Mouse (Mus musculus): ENCODE results near the gene Il27ra. TPM values are rescaled to one million over a fixed set of nuclear protein-coding genes. Genes with fewer than 3 reads are reported as not detected.

Gene Il27ra
- polyA plus RNA-seq (2014; fragmentation: Illumina TruSeq; extraction: RNeasy Lipid Tissue Mini Kit (QIAGEN cat#74804); ENCODE audit: low read depth, low replicate concordance): not detected

GRCm38 (mm10) chr8:84042066-84042947 is at the start of gene Il27ra:
Il27ra (minus strand) TSS chr8:84042589.

GRCm38 (mm10) chr8:84066291-84066930 is 24.0 kb upstream of the Il27ra start, which contains the start of gene Rfx1:
Rfx1 (plus strand) TSS chr8:84066834.

GRCm38 (mm10) chr8:84065037-84065436 is 22.6 kb upstream of the Il27ra start, which contains the start of gene Gm10643:
Gm10643 (minus strand) TSS chr8:84065137.

DNA sequence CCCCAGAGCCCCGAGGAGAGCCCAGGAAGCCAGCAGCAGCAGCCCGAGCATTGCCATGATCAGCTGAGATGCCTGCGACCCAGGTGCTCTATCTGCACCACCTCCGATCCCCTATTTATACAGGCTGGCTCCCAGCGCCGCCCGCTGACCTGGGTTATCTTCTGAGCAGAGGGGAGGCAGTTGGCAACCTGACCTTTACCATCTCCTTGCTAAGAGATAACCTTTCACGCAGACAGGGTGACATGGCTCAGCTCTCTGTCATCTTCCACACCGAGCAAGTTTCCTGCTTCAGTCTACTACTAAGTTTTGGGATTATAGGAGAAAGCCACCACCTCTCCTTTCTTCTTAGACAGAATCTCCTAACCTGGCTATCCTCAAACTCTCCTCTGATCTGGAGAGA is 2.5 kb upstream of the Il27ra start, which contains the start of gene Rln3:
Gene Rln3, minus strand, starts transcription at position 101 of the 400 bp plus-strand sequence.

DNA sequence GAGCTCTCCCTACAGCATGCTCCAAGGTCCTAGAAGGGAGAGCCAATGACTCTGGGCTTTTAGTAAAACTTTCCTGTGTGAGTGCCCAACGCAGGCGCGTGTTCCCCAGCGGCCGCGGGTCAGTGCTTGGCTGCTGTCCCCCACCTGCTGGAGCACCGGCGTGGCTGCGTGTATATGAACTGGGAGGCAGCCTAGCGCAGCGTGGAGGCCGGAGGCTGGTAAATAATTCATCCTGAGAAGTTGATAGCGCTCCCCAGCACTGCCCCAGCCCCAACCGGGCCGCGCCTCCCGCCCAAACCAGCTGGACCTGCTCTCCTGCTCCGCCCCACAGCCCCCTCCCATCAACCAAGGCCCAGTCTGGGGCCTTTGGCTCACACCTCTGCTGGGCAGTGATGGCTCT is 21.3 kb downstream of the Il27ra start, which contains the start of gene Palm3:
Gene Palm3, plus strand, starts transcription at position 376 of the 400 bp plus-strand sequence.

GRCm38 (mm10) chr8:84011705-84012498 is 30.5 kb downstream of the Il27ra start, which contains the start of gene 2210011C24Rik:
2210011C24Rik (minus strand) TSS chr8:84012171.

DNA sequence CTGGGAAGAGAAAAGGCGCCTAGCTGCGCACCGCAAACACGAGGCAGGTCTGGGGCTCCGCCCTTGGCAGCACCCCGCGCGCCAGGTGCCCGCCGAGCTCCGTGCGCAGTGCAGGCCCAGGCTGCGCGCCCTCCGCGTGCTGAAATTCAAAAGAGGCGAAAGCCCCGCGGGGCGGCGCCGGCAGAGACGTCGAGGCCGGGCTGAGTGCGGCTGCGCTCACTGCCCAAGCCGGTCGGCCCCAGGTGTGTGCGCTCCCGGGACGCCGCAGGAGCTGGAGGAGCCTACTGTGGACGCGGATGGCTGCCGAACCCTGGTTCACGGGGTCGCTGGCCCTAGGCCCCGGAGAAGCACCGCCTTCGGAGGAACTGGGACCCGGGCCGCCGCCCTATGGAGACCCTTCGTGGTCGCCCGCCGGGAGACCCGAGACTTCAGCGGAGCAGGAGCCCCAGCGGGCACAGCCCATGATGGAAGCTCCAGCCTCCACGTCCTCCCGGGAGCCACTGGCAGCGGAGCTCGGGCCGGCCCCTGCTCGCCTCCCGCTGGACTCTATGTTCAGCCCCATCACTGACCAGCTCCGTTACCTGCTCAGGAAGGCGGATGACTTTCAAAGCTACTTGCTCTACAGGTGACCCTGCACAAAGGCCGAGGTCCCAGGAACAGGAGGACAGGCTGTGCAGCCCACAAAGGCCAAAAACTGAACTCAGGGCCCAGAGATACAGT is 40.9 kb downstream of the Il27ra start, which contains the start of gene 1700067K01Rik:
Gene 1700067K01Rik, plus strand, starts transcription at position 222 of the 720 bp plus-strand sequence.

DNA sequence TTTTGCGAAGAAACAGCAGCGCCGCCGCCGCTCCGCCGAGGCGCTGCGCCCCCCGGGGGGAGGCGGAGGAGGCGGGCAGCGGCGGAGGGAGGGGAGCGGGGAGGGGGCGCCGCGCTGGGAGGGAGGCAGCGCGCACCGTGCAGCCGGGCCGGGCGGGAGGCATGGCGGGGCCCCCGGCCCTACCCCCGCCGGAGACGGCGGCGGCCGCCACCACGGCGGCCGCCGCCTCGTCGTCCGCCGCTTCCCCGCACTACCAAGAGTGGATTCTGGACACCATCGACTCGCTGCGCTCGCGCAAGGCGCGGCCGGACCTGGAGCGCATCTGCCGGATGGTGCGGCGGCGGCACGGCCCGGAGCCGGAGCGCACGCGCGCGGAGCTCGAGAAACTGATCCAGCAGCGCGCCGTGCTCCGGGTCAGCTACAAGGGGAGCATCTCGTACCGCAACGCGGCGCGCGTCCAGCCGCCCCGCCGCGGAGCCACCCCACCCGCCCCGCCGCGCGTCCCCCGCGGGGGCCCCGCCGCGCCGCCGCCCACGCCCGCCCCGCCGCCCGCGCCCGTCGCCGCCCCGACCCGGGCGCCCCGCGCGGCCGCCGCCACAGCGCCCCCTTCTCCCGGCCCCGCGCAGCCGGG is 44.8 kb downstream of the Il27ra start, which contains the start of gene Samd1:
Gene Samd1, plus strand, starts transcription at position 162 of the 631 bp plus-strand sequence.

Other genes with a start within 250 kb of the Il27ra start
- 3.5 TPM for gene Adgrl1, start 142.5 kb downstream of the Il27ra start, polyA plus RNA-seq (2014; fragmentation: Illumina TruSeq; extraction: RNeasy Lipid Tissue Mini Kit (QIAGEN cat#74804); ENCODE audit: low read depth, low replicate concordance)
- 2.5 TPM for gene Gm10644, start 87.4 kb downstream of the Il27ra start, polyA plus RNA-seq (2014; fragmentation: Illumina TruSeq; extraction: RNeasy Lipid Tissue Mini Kit (QIAGEN cat#74804); ENCODE audit: low read depth, low replicate concordance)
- 32.0 TPM for gene Asf1b, start 87.1 kb downstream of the Il27ra start, polyA plus RNA-seq (2014; fragmentation: Illumina TruSeq; extraction: RNeasy Lipid Tissue Mini Kit (QIAGEN cat#74804); ENCODE audit: low read depth, low replicate concordance)
- gene Prkaca, start 69.6 kb downstream of the Il27ra start, polyA plus RNA-seq (2014; fragmentation: Illumina TruSeq; extraction: RNeasy Lipid Tissue Mini Kit (QIAGEN cat#74804); ENCODE audit: low read depth, low replicate concordance): 37.0 TPM
- 2.1 TPM for gene Samd1, start 44.9 kb downstream of the Il27ra start, polyA plus RNA-seq (2014; fragmentation: Illumina TruSeq; extraction: RNeasy Lipid Tissue Mini Kit (QIAGEN cat#74804); ENCODE audit: low read depth, low replicate concordance)
- gene 1700067K01Rik, start 41.1 kb downstream of the Il27ra start, polyA plus RNA-seq (2014; fragmentation: Illumina TruSeq; extraction: RNeasy Lipid Tissue Mini Kit (QIAGEN cat#74804); ENCODE audit: low read depth, low replicate concordance): 2.4 TPM
- gene 2210011C24Rik, start 30.4 kb downstream of the Il27ra start, polyA plus RNA-seq (2014; fragmentation: Illumina TruSeq; extraction: RNeasy Lipid Tissue Mini Kit (QIAGEN cat#74804); ENCODE audit: low read depth, low replicate concordance): 15.4 TPM
- 0.13 TPM for gene Palm3, start 21.1 kb downstream of the Il27ra start, polyA plus RNA-seq (2014; fragmentation: Illumina TruSeq; extraction: RNeasy Lipid Tissue Mini Kit (QIAGEN cat#74804); ENCODE audit: low read depth, low replicate concordance)
- gene Rln3, start 2.4 kb upstream of the Il27ra start, polyA plus RNA-seq (2014; fragmentation: Illumina TruSeq; extraction: RNeasy Lipid Tissue Mini Kit (QIAGEN cat#74804); ENCODE audit: low read depth, low replicate concordance): not detected
- 8.6 TPM for gene Gm10643, start 22.5 kb upstream of the Il27ra start, polyA plus RNA-seq (2014; fragmentation: Illumina TruSeq; extraction: RNeasy Lipid Tissue Mini Kit (QIAGEN cat#74804); ENCODE audit: low read depth, low replicate concordance)
- 2.3 TPM for gene Rfx1, start 24.2 kb upstream of the Il27ra start, polyA plus RNA-seq (2014; fragmentation: Illumina TruSeq; extraction: RNeasy Lipid Tissue Mini Kit (QIAGEN cat#74804); ENCODE audit: low read depth, low replicate concordance)
- 7.9 TPM for gene Dcaf15, start 62.2 kb upstream of the Il27ra start, polyA plus RNA-seq (2014; fragmentation: Illumina TruSeq; extraction: RNeasy Lipid Tissue Mini Kit (QIAGEN cat#74804); ENCODE audit: low read depth, low replicate concordance)
- gene Podnl1, start 83.4 kb upstream of the Il27ra start, polyA plus RNA-seq (2014; fragmentation: Illumina TruSeq; extraction: RNeasy Lipid Tissue Mini Kit (QIAGEN cat#74804); ENCODE audit: low read depth, low replicate concordance): not detected
- gene Cc2d1a, start 105.3 kb upstream of the Il27ra start, polyA plus RNA-seq (2014; fragmentation: Illumina TruSeq; extraction: RNeasy Lipid Tissue Mini Kit (QIAGEN cat#74804); ENCODE audit: low read depth, low replicate concordance): 0.74 TPM
- gene 4930432K21Rik, start 105.4 kb upstream of the Il27ra start, polyA plus RNA-seq (2014; fragmentation: Illumina TruSeq; extraction: RNeasy Lipid Tissue Mini Kit (QIAGEN cat#74804); ENCODE audit: low read depth, low replicate concordance): 5.8 TPM
- gene Nanos3, start 142.6 kb upstream of the Il27ra start, polyA plus RNA-seq (2014; fragmentation: Illumina TruSeq; extraction: RNeasy Lipid Tissue Mini Kit (QIAGEN cat#74804); ENCODE audit: low read depth, low replicate concordance): not detected
- 0.20 TPM for gene Zswim4, start 194.5 kb upstream of the Il27ra start, polyA plus RNA-seq (2014; fragmentation: Illumina TruSeq; extraction: RNeasy Lipid Tissue Mini Kit (QIAGEN cat#74804); ENCODE audit: low read depth, low replicate concordance)
- 4.2 TPM for gene D8Ertd738e, start 207.1 kb upstream of the Il27ra start, polyA plus RNA-seq (2014; fragmentation: Illumina TruSeq; extraction: RNeasy Lipid Tissue Mini Kit (QIAGEN cat#74804); ENCODE audit: low read depth, low replicate concordance)
- 0.81 TPM for gene Mri1, start 214.7 kb upstream of the Il27ra start, polyA plus RNA-seq (2014; fragmentation: Illumina TruSeq; extraction: RNeasy Lipid Tissue Mini Kit (QIAGEN cat#74804); ENCODE audit: low read depth, low replicate concordance)
- 11.9 TPM for gene Ccdc130, start 227.8 kb upstream of the Il27ra start, polyA plus RNA-seq (2014; fragmentation: Illumina TruSeq; extraction: RNeasy Lipid Tissue Mini Kit (QIAGEN cat#74804); ENCODE audit: low read depth, low replicate concordance)

Measured in testis, adult 10 weeks (tissue).